25 mouse cellular contexts compared by ENCODE assay signal in the genomic region with DNA sequence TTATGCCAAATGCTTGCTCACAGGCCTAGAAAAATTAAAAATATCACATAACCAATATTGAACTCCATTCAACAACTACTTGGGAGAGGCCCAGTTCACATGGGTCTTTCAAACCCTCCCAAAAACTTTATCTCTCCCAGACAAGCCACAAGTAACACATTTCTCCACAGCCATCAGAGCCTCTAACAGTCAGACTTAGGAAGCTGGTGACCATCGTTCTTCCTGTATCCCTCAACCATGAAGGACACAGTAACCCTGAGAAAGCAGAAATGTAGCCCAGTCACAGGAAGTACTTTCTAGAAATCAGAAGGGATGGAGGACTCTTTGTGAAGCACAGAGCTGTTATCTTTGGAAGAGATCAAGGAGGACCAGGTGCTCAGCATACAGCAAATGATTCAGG.
DNase-seq lines count a peak whose midpoint lies in the region; ATAC-seq and TF ChIP-seq lines count a peak whose summit lies in the region.
"Had no signal": no experiment of that assay in that cellular context is flagged by ENCODE, and none has a peak within 500 bp of the region (broad histone marks: within the 10 kb centered on the region; RNA-seq: fewer than 3 reads in every experiment).

No protein-coding gene starts in this region.

- no peak overlapping the region for H3K4me3 ChIP-seq in kidney, adult 2 months (ENCODE audit: insufficient read depth, low read depth, low read length)
- H3K4me3 ChIP-seq in lung, postnatal 0 days (ENCODE audit: low read depth, low read length): no peak overlapping the region
- H3K4me3 ChIP-seq in ES-Bruce4 (ENCODE audit: low read depth, low read length): no peak overlapping the region
- H3K4me3 ChIP-seq: forebrain, embryonic 10.5 days; forebrain, embryonic 13.5 days; heart, embryonic 12.5 days; heart, embryonic 15.5 days; hindbrain, embryonic 10.5 days; hindbrain, embryonic 13.5 days had no signal

- H3K27me3 ChIP-seq in kidney, adult 2 months (replicated peaks; ENCODE audit: control insufficient read depth, insufficient read depth, low read length): no peaks in the 10 kb centered on the region
- H3K27me3 ChIP-seq in lung, postnatal 0 days (replicated peaks; ENCODE audit: insufficient read depth, low read length): no peaks in the 10 kb centered on the region
- H3K27me3 ChIP-seq in ES-Bruce4 (ENCODE audit: control insufficient read depth, insufficient read depth, low read length, poor library complexity, severe bottlenecking): no peaks in the 10 kb centered on the region
- H3K27me3 ChIP-seq: heart, embryonic 12.5 days; heart, embryonic 15.5 days; hindbrain, embryonic 13.5 days had no signal

- TF ChIP-seq EP300 in lung, postnatal 0 days (IDR thresholded peaks at IDR 0.05): no peak
- TF ChIP-seq EP300 in ES-Bruce4 (IDR thresholded peaks at IDR 0.05; ENCODE audit: insufficient read depth, low read depth, low read length): no peak

- no peaks in the 10 kb centered on the region for H3K9me3 ChIP-seq in lung, postnatal 0 days (ENCODE audit: low read length)
- no peaks in the 10 kb centered on the region for H3K9me3 ChIP-seq in ES-Bruce4 (replicated peaks; ENCODE audit: control insufficient read depth, insufficient read depth, low read length, poor library complexity, severe bottlenecking)
- H3K9me3 ChIP-seq: forebrain, embryonic 10.5 days; forebrain, embryonic 13.5 days; heart, embryonic 12.5 days; heart, embryonic 15.5 days; hindbrain, embryonic 10.5 days; hindbrain, embryonic 13.5 days had no signal

- H3K27ac ChIP-seq in kidney, adult 2 months (ENCODE audit: insufficient read depth, low read depth, low read length): peak overlapping the region; percentile 56
- H3K27ac ChIP-seq in lung, postnatal 0 days (ENCODE audit: low read length): 0 out of 2 replicates have a peak overlapping the region, but pooled peaks have one; percentile 55
- peak overlapping the region; percentile 79 for H3K27ac ChIP-seq in ES-Bruce4 (ENCODE audit: insufficient read depth, low read length)
- H3K27ac ChIP-seq: forebrain, embryonic 10.5 days; forebrain, embryonic 13.5 days; heart, embryonic 15.5 days; hindbrain, embryonic 13.5 days had no signal

- no peaks in the 10 kb centered on the region for H3K36me3 ChIP-seq in kidney, adult 2 months (ENCODE audit: control insufficient read depth, insufficient read depth, low read length)
- H3K36me3 ChIP-seq in lung, postnatal 0 days (ENCODE audit: insufficient read depth, low read length): no peaks in the 10 kb centered on the region
- H3K36me3 ChIP-seq in ES-Bruce4 (ENCODE audit: control insufficient read depth, insufficient read depth, low read length, poor library complexity, severe bottlenecking): no peaks in the 10 kb centered on the region
- H3K36me3 ChIP-seq: forebrain, embryonic 10.5 days; heart, embryonic 12.5 days; heart, embryonic 15.5 days; hindbrain, embryonic 10.5 days; hindbrain, embryonic 13.5 days had no signal

- peaks cover 17% of the 10 kb centered on the region for H3K4me1 ChIP-seq in kidney, adult 2 months (ENCODE audit: control insufficient read depth, insufficient read depth, low read length)
- no peaks in the 10 kb centered on the region for H3K4me1 ChIP-seq in lung, postnatal 0 days (ENCODE audit: insufficient read depth, low read depth, low read length)
- peaks cover 5% of the 10 kb centered on the region for H3K4me1 ChIP-seq in ES-Bruce4 (ENCODE audit: control insufficient read depth, insufficient read depth, low read length)
- H3K4me1 ChIP-seq: heart, embryonic 12.5 days; heart, embryonic 15.5 days had no signal

- H3K9ac ChIP-seq in lung, postnatal 0 days (replicated peaks; ENCODE audit: low read depth): no peak overlapping the region
- H3K9ac ChIP-seq in ES-Bruce4 (ENCODE audit: low read depth, poor library complexity, severe bottlenecking): no peak overlapping the region
- H3K9ac ChIP-seq: forebrain, embryonic 13.5 days; heart, embryonic 12.5 days; heart, embryonic 15.5 days; hindbrain, embryonic 13.5 days had no signal

- 21% methylated on average over 1 of the region's 1 CpGs for WGBS in kidney, adult 2 months
- WGBS in lung, postnatal 0 days: 70% methylated on average over 1 of the region's 1 CpGs

- ATAC-seq in lung, postnatal 0 days: no peak
- ATAC-seq in common myeloid progenitor, adult 5-6 weeks (replicated peaks; ENCODE audit: low read depth, poor library complexity, severe bottlenecking): peak; percentile 56; the same call in 1 of the 2 replicates
- ATAC-seq: forebrain, embryonic 13.5 days; forebrain, embryonic 16.5 days; hindbrain, embryonic 16.5 days had no signal

- no peak for DNase-seq in kidney, adult 2 months
- no peak for DNase-seq in kidney, postnatal 14 days
- DNase-seq in lung, postnatal 0 days (ENCODE audit: low spot score): no peak
- no peak for DNase-seq in lung, postnatal 14 days
- DNase-seq in ovary, adult 18-20 months (ENCODE audit: low spot score): no peak
- DNase-seq in embryo, embryonic 9.5 days (ENCODE audit: extremely low spot score): no peak
- DNase-seq: adrenal gland, adult 2 months; adrenal gland, postnatal 14 days; cerebellum, adult 11-12 months; cerebellum, adult 8-10 months; cerebellum, postnatal 36 days; gastrocnemius, postnatal 10 days; gastrocnemius, postnatal 36 days; heart, postnatal 10 days; heart, postnatal 36 days had no signal

- no peak overlapping the region for H3K4me2 ChIP-seq in lung, postnatal 0 days (replicated peaks; ENCODE audit: low read depth, low read length)
- H3K4me2 ChIP-seq: forebrain, embryonic 13.5 days; heart, embryonic 12.5 days; heart, embryonic 15.5 days; hindbrain, embryonic 13.5 days had no signal

- no peak for TF ChIP-seq CTCF in kidney, adult 2 months (conservative IDR thresholded peaks at IDR 0.05; ENCODE audit: insufficient read depth, insufficient read length, low read depth, low read length)
- no peak for TF ChIP-seq CTCF in lung, postnatal 0 days (IDR thresholded peaks at IDR 0.05)
- no peak for TF ChIP-seq CTCF in ES-Bruce4 (IDR thresholded peaks at IDR 0.05; ENCODE audit: low read depth, low read length)

- no peak for TF ChIP-seq POLR2A in kidney, adult 2 months (IDR thresholded peaks at IDR 0.05; ENCODE audit: low read depth, low read length)
- no peak for TF ChIP-seq POLR2A in ES-Bruce4 (IDR thresholded peaks at IDR 0.05; ENCODE audit: insufficient read depth, low read length)
